Mouse (Mus musculus) liver, embryonic 11.5 days (tissue): Measurements from ENCODE around the gene Cchcr1. TPM values are rescaled to one million over a fixed set of nuclear protein-coding genes. Genes with fewer than 3 reads are reported as not detected.

Experiments used
- ATAC-seq: fragments of 200-750 bp; cut with Nextera tagmentation; replicated peaks from 2 replicates; pipeline ENCODE4 v1.8.0; 2017; ENCODE audit warnings: moderate number of reproducible peaks, mild to moderate bottlenecking, moderate TSS enrichment, moderate library complexity; ENCODE audit not compliant: low FRiP score
- DNase-seq: peaks from one replicate; pipeline ENCODE4 v3.0.0-alpha.2; 2017; ENCODE audit warnings: low spot score
- H3K27ac ChIP-seq: fragments of 300-500 bp; sonication (generic); 2 replicates; pipeline ENCODE4 v1.5.1; 2014; ENCODE audit warnings: mild to moderate bottlenecking, low read depth, low read length, control low read depth
- H3K27me3 ChIP-seq: fragments of 300-500 bp; sonication (generic); replicated peaks from 2 replicates; pipeline ENCODE4 v1.6.1; 2014; ENCODE audit warnings: low read length, mixed read lengths; ENCODE audit not compliant: control insufficient read depth, insufficient read depth
- H3K36me3 ChIP-seq: fragments of 300-500 bp; sonication (generic); 2 replicates; pipeline ENCODE4 v1.6.1; 2014; ENCODE audit warnings: mild to moderate bottlenecking, low read length, moderate library complexity, mixed read lengths; ENCODE audit not compliant: control insufficient read depth, insufficient read depth
- H3K4me1 ChIP-seq: fragments of 300-500 bp; sonication (generic); replicated peaks from 2 replicates; pipeline ENCODE4 v1.6.1; 2014; ENCODE audit warnings: low read length, mixed read lengths; ENCODE audit not compliant: control insufficient read depth, insufficient read depth
- H3K4me2 ChIP-seq: fragments of 300-500 bp; sonication (generic); 2 replicates; pipeline ENCODE4 v1.6.1; 2014; ENCODE audit warnings: mild to moderate bottlenecking, control low read depth, moderate library complexity
- H3K4me3 ChIP-seq: fragments of 300-500 bp; sonication (generic); 2 replicates; pipeline ENCODE4 v1.5.1; 2014; ENCODE audit warnings: low read depth, low read length, control low read depth
- H3K9ac ChIP-seq: fragments of 300-500 bp; sonication (generic); 2 replicates; pipeline ENCODE4 v1.6.1; 2014; ENCODE audit warnings: low read depth, low read length, control low read depth
- H3K9me3 ChIP-seq: fragments of 300-500 bp; sonication (generic); 2 replicates; pipeline ENCODE4 v1.6.1; 2016; ENCODE audit warnings: low read length, inconsistent platforms, mixed read lengths; ENCODE audit not compliant: control insufficient read depth
- WGBS: fragments of 180-500 bp; shearing (Covaris S2); extraction: QIAGEN DNeasy Blood & Tissue Kit; methylation state at CpG from one replicate; pipeline ENCODE4 v1.1.7; 2014; 5-methylcytosine and 5-hydroxymethylcytosine counted together
- polyA plus RNA-seq: library from polyadenylated mRNA; unstranded; fragments of >200 nt; fragmentation: Nextera tagmentation; extraction: Ambion mirVana; gene quantifications from 2 replicates; pipeline ENCODE4 v1.2.1, GENCODE M21; 2014

The Cchcr1 gene
- polyA plus RNA-seq, 1 experiment from 2014 or later = 14.2 TPM

DNA sequence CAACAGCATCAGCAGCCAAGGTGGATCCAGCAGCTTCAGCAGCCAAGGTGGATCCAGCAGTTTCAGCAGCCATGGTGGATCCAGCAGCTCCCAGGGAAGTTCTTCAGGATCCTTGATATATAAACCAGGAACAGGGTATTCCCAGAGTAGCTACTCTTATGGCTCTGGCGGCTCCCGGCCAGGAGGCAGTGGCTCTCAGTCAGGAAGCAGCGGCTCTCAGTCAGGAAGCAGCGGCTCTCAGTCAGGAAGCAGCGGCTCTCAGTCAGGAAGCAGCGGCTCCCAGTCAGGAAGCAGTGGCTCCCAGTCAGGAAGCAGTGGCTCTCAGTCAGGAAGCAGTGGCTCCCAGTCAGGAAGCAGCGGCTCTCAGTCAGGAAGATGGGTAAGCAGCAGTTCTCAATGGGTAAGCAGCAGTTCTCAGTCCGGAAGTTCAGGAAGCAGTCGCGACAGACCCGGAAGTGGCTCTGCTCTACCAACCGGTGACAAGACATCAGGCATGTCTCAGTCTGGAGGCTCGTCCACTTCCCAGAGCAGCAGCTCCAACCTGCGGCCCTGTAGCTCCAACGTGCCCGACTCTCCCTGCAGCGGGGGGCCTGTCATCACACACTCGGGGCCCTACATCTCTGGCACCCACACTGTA is 38.0 kb downstream of the Cchcr1 start:
- Histone ChIP-seq H3K9ac (no peak overlapping the region), H3K27me3 (no peaks in the 10 kb centered on the region), H3K36me3 (no peaks in the 10 kb centered on the region), H3K27ac (no peak overlapping the region), H3K4me1 (no peaks in the 10 kb centered on the region), H3K9me3 (no peaks in the 10 kb centered on the region), H3K4me2 (no peak overlapping the region), H3K4me3 (no peak overlapping the region)
- WGBS = 85% methylated on average over 18 of the region's 18 CpGs
- ATAC-seq = no peak
- no peak for DNase-seq

DNA sequence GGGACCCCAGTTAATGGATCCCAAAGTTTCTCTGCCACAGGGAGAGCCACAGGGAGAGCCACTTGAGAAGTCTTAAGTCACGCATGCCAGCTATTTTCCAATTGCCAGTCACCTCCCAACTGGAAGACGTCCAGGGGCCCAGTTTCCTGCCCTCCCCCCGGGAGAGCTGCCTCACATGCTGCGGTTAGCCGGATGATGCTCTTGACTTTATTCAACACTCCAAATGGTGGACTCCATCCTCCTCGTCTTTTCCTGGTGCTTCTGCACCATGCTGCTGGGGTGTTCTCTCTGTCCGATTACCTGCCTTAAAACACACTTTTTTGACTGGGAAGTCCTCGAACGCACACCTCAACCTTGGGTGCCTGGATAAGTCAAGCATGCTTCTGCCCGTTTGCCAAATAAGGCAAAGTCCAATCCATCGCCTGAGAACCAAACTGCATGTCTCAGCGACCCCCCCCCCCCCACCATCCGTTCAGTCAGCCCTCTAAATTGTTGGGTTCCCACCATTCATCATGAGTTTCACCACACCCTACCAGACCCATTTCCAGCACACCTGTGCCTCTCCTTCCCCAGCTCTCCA is 39.4 kb downstream of the Cchcr1 start:
- Histone ChIP-seq H3K27ac (no peak overlapping the region), H3K9ac (no peak overlapping the region), H3K4me3 (no peak overlapping the region), H3K36me3 (no peaks in the 10 kb centered on the region), H3K9me3 (no peaks in the 10 kb centered on the region), H3K4me2 (no peak overlapping the region), H3K4me1 (no peaks in the 10 kb centered on the region), H3K27me3 (no peaks in the 10 kb centered on the region)
- no peak for DNase-seq
- no peak for ATAC-seq
- 84% methylated on average over 13 of the region's 13 CpGs for WGBS

DNA sequence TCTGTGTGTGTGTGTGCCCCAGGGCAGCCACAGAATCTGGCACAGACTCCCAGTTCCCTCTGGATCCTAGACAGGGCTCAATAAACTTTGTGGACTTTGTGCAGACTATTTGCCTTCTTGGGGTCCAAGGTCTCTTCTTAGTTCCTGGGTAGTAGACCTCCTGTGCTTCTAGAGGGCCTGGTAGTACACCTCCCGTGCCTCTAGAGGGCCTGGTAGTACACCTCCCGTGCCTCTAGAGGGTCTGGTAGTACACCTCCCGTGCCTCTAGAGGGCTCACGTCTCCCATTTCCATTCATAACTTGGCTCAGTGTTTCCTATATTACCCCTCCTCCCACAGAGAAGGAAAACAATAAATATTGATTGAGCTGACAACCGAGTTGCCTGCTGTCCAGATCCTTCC is 39.9 kb downstream of the Cchcr1 start:
- Histone ChIP-seq H3K9me3 (no peaks in the 10 kb centered on the region), H3K27me3 (no peaks in the 10 kb centered on the region)
- DNase-seq = no peak

DNA sequence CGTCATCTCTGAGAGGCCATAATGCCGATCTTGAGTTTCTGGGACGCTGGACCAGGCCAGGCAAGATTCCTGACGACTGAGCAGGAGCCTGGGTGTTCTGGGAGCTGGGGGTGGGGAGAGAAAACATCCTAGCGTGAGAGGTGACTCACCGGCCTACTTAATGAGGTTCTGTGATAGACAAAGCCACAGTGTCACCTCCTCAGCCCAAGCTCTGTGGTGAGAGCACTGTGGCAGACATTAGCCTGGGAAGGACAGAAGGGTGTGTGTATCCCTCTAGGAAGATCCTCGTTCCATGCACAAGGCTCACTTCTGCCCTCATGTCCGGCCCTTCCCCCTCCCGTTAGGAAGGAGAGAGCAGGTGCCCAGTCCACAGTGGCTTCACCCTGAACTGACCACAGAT is 40.5 kb downstream of the Cchcr1 start:
- Histone ChIP-seq H3K9me3 (no peaks in the 10 kb centered on the region), H3K36me3 (no peaks in the 10 kb centered on the region), H3K9ac (no peak overlapping the region), H3K27ac (no peak overlapping the region), H3K4me1 (no peaks in the 10 kb centered on the region), H3K4me3 (no peak overlapping the region), H3K4me2 (no peak overlapping the region), H3K27me3 (no peaks in the 10 kb centered on the region)
- DNase-seq (no peak), ATAC-seq (no peak)
- WGBS = 74% methylated on average over 9 of the region's 9 CpGs

More for the DNA sequence above, 39.9 kb downstream of the Cchcr1 start:
- Histone ChIP-seq H3K4me2 (no peak overlapping the region), H3K9ac (no peak overlapping the region), H3K27ac (no peak overlapping the region), H3K36me3 (no peaks in the 10 kb centered on the region), H3K4me1 (no peaks in the 10 kb centered on the region), H3K4me3 (no peak overlapping the region)
- WGBS = 38% methylated on average over 5 of the region's 5 CpGs
- ATAC-seq = no peak

DNA sequence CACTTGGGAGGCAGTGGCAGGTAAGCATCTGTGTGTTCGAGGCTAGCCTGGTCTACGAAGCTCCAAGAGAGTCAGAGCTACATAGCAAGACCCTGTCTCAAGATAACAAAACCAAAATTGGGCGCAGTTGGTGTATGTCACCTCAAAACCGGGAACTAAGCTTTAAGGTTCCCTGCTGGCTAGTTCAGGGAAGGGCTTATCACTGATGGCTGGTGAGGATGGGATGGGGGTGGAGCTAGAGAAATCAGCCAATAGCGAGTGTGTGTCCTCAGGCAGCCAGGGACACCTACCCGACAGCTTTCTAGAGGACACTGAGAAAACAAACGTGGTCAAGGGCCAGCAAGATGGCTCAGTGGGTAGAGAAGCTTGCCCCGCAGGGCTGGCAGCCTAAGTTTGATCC is 41.3 kb downstream of the Cchcr1 start:
- 53% methylated on average over 8 of the region's 8 CpGs for WGBS
- ATAC-seq (no peak), DNase-seq (no peak)
- Histone ChIP-seq H3K4me3 (no peak overlapping the region), H3K27ac (no peak overlapping the region), H3K4me1 (no peaks in the 10 kb centered on the region), H3K9me3 (no peaks in the 10 kb centered on the region), H3K4me2 (no peak overlapping the region), H3K36me3 (no peaks in the 10 kb centered on the region), H3K9ac (no peak overlapping the region), H3K27me3 (no peaks in the 10 kb centered on the region)

DNA sequence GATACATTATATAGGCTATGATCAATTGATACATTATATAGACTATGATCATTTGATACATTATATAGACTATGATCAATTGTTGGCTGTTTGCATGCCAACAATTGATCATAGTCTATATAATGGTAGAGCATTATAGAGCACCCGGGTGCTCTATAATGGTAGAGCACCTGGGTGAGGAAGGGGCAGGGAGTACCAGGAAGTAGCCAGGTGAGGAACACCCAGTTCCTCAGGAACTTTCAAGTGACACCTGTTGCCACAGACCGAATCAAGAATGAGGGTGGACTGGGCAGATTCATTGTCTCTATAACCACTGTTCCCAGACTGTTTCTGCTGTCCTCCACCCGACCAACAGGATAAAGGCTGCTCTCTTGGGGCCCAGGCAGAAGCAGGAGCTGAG is 50.2 kb downstream of the Cchcr1 start, which contains the start of gene 2300002M23Rik:
2300002M23Rik (plus strand) TSS at position 301 of the 400 bp plus-strand sequence.
- no peak for DNase-seq
- H3K4me2 ChIP-seq = no peak within 1 kb of the TSS
- no peaks in the 10 kb centered on the region for H3K9me3 ChIP-seq
- 53% methylated on average over 3 of the region's 3 CpGs for WGBS
- no peak within 1 kb of the TSS for H3K4me3 ChIP-seq
- H3K27me3 ChIP-seq = peaks cover 30% of the 10 kb centered on the region
- no peaks in the 10 kb centered on the region for H3K36me3 ChIP-seq
- H3K9ac ChIP-seq = no peak within 1 kb of the TSS
- no peak within 1 kb of the TSS for H3K27ac ChIP-seq
- no peak for ATAC-seq
- no peaks in the 10 kb centered on the region for H3K4me1 ChIP-seq

DNA sequence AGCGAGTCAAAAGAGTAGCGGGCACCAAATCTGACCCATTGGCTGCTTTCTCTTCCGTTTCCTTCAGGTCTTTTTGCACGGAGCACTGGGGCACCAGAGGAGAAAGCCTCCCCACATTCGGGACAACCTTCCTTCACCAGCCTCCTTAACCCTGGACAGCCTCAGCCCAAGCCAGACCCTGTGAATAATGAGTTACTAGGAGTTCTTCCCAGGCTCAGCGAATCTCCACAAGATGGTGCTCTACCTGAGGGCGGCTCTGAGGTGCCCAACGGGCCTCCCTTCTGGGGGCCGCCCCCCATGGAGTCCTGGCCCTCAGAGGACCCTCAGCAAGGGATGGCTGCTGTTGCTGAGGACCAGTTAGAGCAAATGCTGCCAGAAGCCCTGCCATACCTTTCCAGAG is 50.9 kb downstream of the Cchcr1 start:
- H3K4me3 ChIP-seq = no peak overlapping the region
- H3K9me3 ChIP-seq = no peaks in the 10 kb centered on the region

DNA sequence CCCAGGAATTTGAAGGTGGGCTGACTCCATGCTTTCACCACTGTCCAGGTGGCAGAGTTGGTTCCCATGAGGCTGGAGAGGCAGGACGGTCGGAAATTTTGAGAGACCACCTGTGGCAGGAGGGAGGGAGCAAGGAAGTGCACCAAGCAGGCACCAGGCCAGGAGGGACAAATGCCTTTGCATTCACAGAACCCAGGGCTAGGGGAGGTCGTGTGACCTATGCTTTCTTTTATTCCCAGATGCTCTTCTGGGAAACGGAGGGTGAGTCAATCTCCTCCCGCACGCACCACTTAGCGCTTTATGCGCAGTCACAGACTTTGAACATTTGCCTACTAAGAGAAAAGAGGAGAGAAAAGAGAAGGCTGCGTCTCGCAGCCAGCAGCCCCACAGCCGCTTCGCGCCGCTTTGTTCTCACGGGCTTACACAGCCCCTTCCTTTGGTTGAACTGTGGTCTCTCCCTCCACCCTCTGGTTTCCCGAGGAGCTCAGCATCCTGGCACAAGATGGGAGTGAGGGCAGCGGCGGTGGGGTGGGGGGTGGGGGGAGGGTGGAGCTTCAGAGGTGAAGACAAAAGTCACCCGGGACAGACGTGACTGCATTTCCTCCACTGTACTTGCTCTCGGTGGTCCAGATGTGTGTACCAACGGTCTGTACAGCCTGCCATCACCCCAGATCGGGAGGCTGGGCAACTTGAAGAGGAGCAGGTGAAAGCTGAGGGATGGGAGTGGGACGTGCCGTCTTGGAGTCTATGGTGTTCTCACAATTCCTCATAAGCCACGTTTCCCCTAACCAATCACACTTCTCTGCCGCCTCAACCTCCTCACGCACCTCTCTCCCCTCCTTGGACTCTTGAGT is 52.4 kb downstream of the Cchcr1 start:
- Histone ChIP-seq H3K9ac (no peak overlapping the region), H3K9me3 (no peaks in the 10 kb centered on the region), H3K4me3 (0 out of 2 replicates have a peak overlapping the region, but pooled peaks have one; percentile 15), H3K27ac (no peak overlapping the region), H3K4me2 (peak overlapping the region; percentile 47), H3K36me3 (no peaks in the 10 kb centered on the region), H3K4me1 (no peaks in the 10 kb centered on the region), H3K27me3 (peaks cover 30% of the 10 kb centered on the region)
- no peak for ATAC-seq
- 3% methylated on average over 28 of the region's 28 CpGs for WGBS
- no peak for DNase-seq

More for the DNA sequence above, 50.9 kb downstream of the Cchcr1 start:
- 23% methylated on average over 9 of the region's 9 CpGs for WGBS
- Histone ChIP-seq H3K4me2 (no peak overlapping the region), H3K27me3 (peaks cover 30% of the 10 kb centered on the region), H3K27ac (no peak overlapping the region), H3K4me1 (no peaks in the 10 kb centered on the region), H3K36me3 (no peaks in the 10 kb centered on the region), H3K9ac (no peak overlapping the region)
- DNase-seq (no peak), ATAC-seq (no peak)
